Mouse (Mus musculus) liver, embryonic 15.5 days (tissue): Measurements from ENCODE around the gene Paqr8. TPM values are rescaled to one million over a fixed set of nuclear protein-coding genes. Genes with fewer than 3 reads are reported as not detected.
A peak's percentile ranks its signal among the peaks of the same experiment; 100 is the strongest.

ENCODE experiments used
- ATAC-seq: fragments of 200-750 bp; cut with Nextera tagmentation; 2 replicates; pipeline ENCODE4 v1.8.0; 2017; ENCODE audit warnings: moderate number of reproducible peaks, mild to moderate bottlenecking, moderate library complexity; ENCODE audit not compliant: insufficient read depth
- H3K27ac ChIP-seq: fragments of 300-500 bp; sonication (generic); replicated peaks from 2 replicates; pipeline ENCODE4 v1.5.1; 2015; ENCODE audit warnings: mild to moderate bottlenecking, inconsistent platforms
- H3K27me3 ChIP-seq: fragments of 300-500 bp; sonication (generic); 2 replicates; pipeline ENCODE4 v1.6.1; 2015; ENCODE audit warnings: mild to moderate bottlenecking, inconsistent platforms
- H3K36me3 ChIP-seq: fragments of 300-500 bp; sonication (generic); replicated peaks from 2 replicates; pipeline ENCODE4 v1.6.1; 2015; ENCODE audit warnings: moderate library complexity, mild to moderate bottlenecking, inconsistent platforms
- H3K4me1 ChIP-seq: fragments of 300-500 bp; sonication (generic); replicated peaks from 2 replicates; pipeline ENCODE4 v1.6.1; 2015; ENCODE audit warnings: inconsistent platforms
- H3K4me2 ChIP-seq: fragments of 300-500 bp; sonication (generic); 2 replicates; pipeline ENCODE4 v1.6.1; 2015; ENCODE audit warnings: moderate library complexity, mild to moderate bottlenecking, inconsistent platforms
- H3K4me3 ChIP-seq: fragments of 300-500 bp; sonication (generic); replicated peaks from 2 replicates; pipeline ENCODE4 v1.5.1; 2015; ENCODE audit warnings: mild to moderate bottlenecking, inconsistent platforms
- H3K9ac ChIP-seq: fragments of 300-500 bp; sonication (generic); 2 replicates; pipeline ENCODE4 v1.6.1; 2015; ENCODE audit warnings: moderate library complexity, mild to moderate bottlenecking, inconsistent platforms
- H3K9me3 ChIP-seq: fragments of 300-500 bp; sonication (generic); replicated peaks from 2 replicates; pipeline ENCODE4 v1.6.1; 2016; ENCODE audit warnings: inconsistent platforms
- WGBS: fragments of 180-500 bp; shearing (Covaris S2); methylation state at CpG from one replicate; pipeline ENCODE4 v1.1.7; 2015; ENCODE audit warnings: mixed read lengths; ENCODE audit not compliant: insufficient replicate concordance; 5-methylcytosine and 5-hydroxymethylcytosine counted together
- polyA plus RNA-seq: library from polyadenylated mRNA; unstranded; fragments of >200 nt; fragmentation: Nextera tagmentation; extraction: Ambion mirVana; gene quantifications from 2 replicates; pipeline ENCODE4 v1.2.1, GENCODE M21; 2015

The Paqr8 gene
- polyA plus RNA-seq, 1 experiment from 2014 or later, result 0.25 TPM

- no peak overlapping the region for H3K4me3 ChIP-seq
- no peak for ATAC-seq
These were observed 43.1 kb downstream of the Paqr8 start for GRCm38 (mm10) chr1:20933457-20933856.

GRCm38 (mm10) chr1:20935106-20935505 lies 44.7 kb downstream of the Paqr8 start:
- H3K9ac ChIP-seq, result no peak overlapping the region
- H3K27me3 ChIP-seq, result no peaks in the 10 kb centered on the region
- no peak overlapping the region for H3K4me3 ChIP-seq
- no peaks in the 10 kb centered on the region for H3K9me3 ChIP-seq
- 77% methylated on average over 22 of the region's 22 CpGs for WGBS
- no peak for ATAC-seq
- H3K4me1 ChIP-seq, result 0 out of 2 replicates have a peak, but pooled peaks cover 4% of the 10 kb centered on the region
- no peak overlapping the region for H3K4me2 ChIP-seq
- H3K36me3 ChIP-seq, result no peaks in the 10 kb centered on the region
- no peak overlapping the region for H3K27ac ChIP-seq

More at GRCm38 (mm10) chr1:20933457-20933856, 43.1 kb downstream of the Paqr8 start:
- H3K27ac ChIP-seq, result no peak overlapping the region
- 0 out of 2 replicates have a peak, but pooled peaks cover 4% of the 10 kb centered on the region for H3K4me1 ChIP-seq
- no peak overlapping the region for H3K9ac ChIP-seq
- no peaks in the 10 kb centered on the region for H3K9me3 ChIP-seq
- H3K4me2 ChIP-seq, result no peak overlapping the region
- H3K36me3 ChIP-seq, result no peaks in the 10 kb centered on the region
- H3K27me3 ChIP-seq, result no peaks in the 10 kb centered on the region
- 13% methylated on average over 7 of the region's 7 CpGs for WGBS

- no peaks in the 10 kb centered on the region for H3K4me1 ChIP-seq
- H3K4me3 ChIP-seq, result no peak overlapping the region
- H3K4me2 ChIP-seq, result no peak overlapping the region
- WGBS, result 22% methylated on average over 3 of the region's 3 CpGs
- no peak for ATAC-seq
- no peaks in the 10 kb centered on the region for H3K27me3 ChIP-seq
- H3K36me3 ChIP-seq, result no peaks in the 10 kb centered on the region
- no peak overlapping the region for H3K9ac ChIP-seq
- H3K9me3 ChIP-seq, result no peaks in the 10 kb centered on the region
- H3K27ac ChIP-seq, result no peak overlapping the region
These were observed 48.6 kb downstream of the Paqr8 start for GRCm38 (mm10) chr1:20939046-20939445.

DNA sequence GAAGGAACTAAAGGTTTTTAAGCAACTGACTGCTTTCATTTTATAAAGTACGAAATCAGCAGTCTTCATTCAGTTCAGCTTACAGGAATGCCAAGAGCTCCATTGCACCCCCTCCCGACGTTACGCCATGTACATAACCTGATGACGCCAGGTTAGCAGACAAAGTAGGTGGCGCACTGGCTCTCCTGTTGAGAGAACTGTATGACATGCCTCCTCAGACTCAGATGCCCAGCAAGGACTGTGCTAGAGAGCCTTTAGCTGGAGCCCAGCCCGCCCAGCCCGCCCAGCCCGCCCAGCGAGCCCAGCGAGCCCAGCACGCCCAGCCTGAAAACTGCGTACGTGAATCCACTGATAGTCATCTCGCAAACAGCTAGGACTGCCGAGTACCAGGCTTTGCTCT lies 49.7 kb downstream of the Paqr8 start:
- Histone ChIP-seq H3K27ac (no peak overlapping the region), H3K36me3 (no peaks in the 10 kb centered on the region), H3K4me3 (no peak overlapping the region), H3K9me3 (no peaks in the 10 kb centered on the region), H3K4me2 (peak overlapping the region; percentile 16; the same call in 1 of the 2 replicates), H3K4me1 (no peaks in the 10 kb centered on the region), H3K9ac (no peak overlapping the region), H3K27me3 (no peaks in the 10 kb centered on the region)
- WGBS, result 45% methylated on average over 16 of the region's 16 CpGs
- peak; percentile 63; the same call in 1 of the 2 replicates for ATAC-seq

DNA sequence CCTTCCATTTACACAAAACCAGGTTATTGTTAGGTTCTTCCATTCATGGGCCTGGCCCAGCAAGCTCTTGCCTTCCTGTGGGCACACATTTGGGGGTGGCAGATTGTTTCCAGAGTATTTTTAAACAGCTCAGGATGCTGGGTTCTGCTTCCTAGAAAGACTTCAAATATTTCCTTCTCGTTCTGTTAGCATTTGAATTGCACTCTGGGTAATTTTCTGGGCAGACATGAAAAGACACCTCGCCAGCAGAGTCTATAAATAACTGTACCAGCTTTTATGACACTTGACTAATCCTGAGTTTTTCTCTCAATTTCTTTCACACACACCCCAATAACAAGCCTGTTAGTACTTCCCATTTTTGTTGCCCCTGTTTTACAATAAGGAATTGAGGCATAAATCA lies 50.9 kb downstream of the Paqr8 start:
- Histone ChIP-seq H3K36me3 (no peaks in the 10 kb centered on the region), H3K27ac (no peak overlapping the region), H3K4me3 (no peak overlapping the region), H3K27me3 (no peaks in the 10 kb centered on the region), H3K9me3 (no peaks in the 10 kb centered on the region), H3K4me1 (no peaks in the 10 kb centered on the region), H3K9ac (no peak overlapping the region), H3K4me2 (no peak overlapping the region)
- no peak for ATAC-seq
- 32% methylated on average over 2 of the region's 2 CpGs for WGBS

GRCm38 (mm10) chr1:20941857-20942256 lies 51.5 kb downstream of the Paqr8 start:
- no peaks in the 10 kb centered on the region for H3K36me3 ChIP-seq
- H3K27me3 ChIP-seq, result no peaks in the 10 kb centered on the region
- no peak overlapping the region for H3K4me2 ChIP-seq
- no peaks in the 10 kb centered on the region for H3K4me1 ChIP-seq
- H3K9ac ChIP-seq, result no peak overlapping the region
- H3K9me3 ChIP-seq, result no peaks in the 10 kb centered on the region
- WGBS, result 66% methylated on average over 7 of the region's 7 CpGs
- no peak overlapping the region for H3K4me3 ChIP-seq
- H3K27ac ChIP-seq, result no peak overlapping the region
- ATAC-seq, result no peak

- H3K9me3 ChIP-seq, result no peaks in the 10 kb centered on the region
- no peaks in the 10 kb centered on the region for H3K36me3 ChIP-seq
- 92% methylated on average over 2 of the region's 2 CpGs for WGBS
- no peak for ATAC-seq
- no peaks in the 10 kb centered on the region for H3K27me3 ChIP-seq
- no peak overlapping the region for H3K4me2 ChIP-seq
- H3K4me1 ChIP-seq, result no peaks in the 10 kb centered on the region
- no peak overlapping the region for H3K27ac ChIP-seq
- H3K4me3 ChIP-seq, result no peak overlapping the region
- no peak overlapping the region for H3K9ac ChIP-seq
These were observed 52.6 kb downstream of the Paqr8 start for GRCm38 (mm10) chr1:20943016-20943415.

GRCm38 (mm10) chr1:20951300-20951763 lies 60.9 kb downstream of the Paqr8 start, which contains the start of gene Efhc1:
Efhc1 (plus strand) TSS chr1:20951626.
- peak; percentile 91 for ATAC-seq
- peaks cover 14% of the 10 kb centered on the region for H3K4me1 ChIP-seq
- H3K36me3 ChIP-seq, result no peaks in the 10 kb centered on the region
- H3K4me3 ChIP-seq, result peak within 1 kb of the TSS; percentile 59
- H3K4me2 ChIP-seq, result peak within 1 kb of the TSS; percentile 78
- H3K27me3 ChIP-seq, result no peaks in the 10 kb centered on the region
- H3K9me3 ChIP-seq, result no peaks in the 10 kb centered on the region
- 0 out of 2 replicates have a peak within 1 kb of the TSS, but pooled peaks have one; percentile 19 for H3K27ac ChIP-seq
- WGBS, result 2% methylated on average over 23 of the region's 23 CpGs
- H3K9ac ChIP-seq, result no peak within 1 kb of the TSS

GRCm38 (mm10) chr1:20951799-20952198 lies 61.4 kb downstream of the Paqr8 start:
- Histone ChIP-seq H3K27ac (no peak overlapping the region), H3K4me3 (peak overlapping the region; percentile 59), H3K9me3 (no peaks in the 10 kb centered on the region), H3K36me3 (no peaks in the 10 kb centered on the region), H3K27me3 (no peaks in the 10 kb centered on the region), H3K4me1 (peaks cover 14% of the 10 kb centered on the region), H3K4me2 (peak overlapping the region; percentile 78), H3K9ac (no peak overlapping the region)
- 13% methylated on average over 16 of the region's 16 CpGs for WGBS
- peak; percentile 23 for ATAC-seq

GRCm38 (mm10) chr1:20954876-20955275 lies 64.5 kb downstream of the Paqr8 start:
- 59% methylated on average over 3 of the region's 3 CpGs for WGBS
- H3K27ac ChIP-seq, result no peak overlapping the region
- no peak overlapping the region for H3K4me3 ChIP-seq
- H3K36me3 ChIP-seq, result no peaks in the 10 kb centered on the region
- no peak overlapping the region for H3K9ac ChIP-seq
- no peak overlapping the region for H3K4me2 ChIP-seq
- H3K4me1 ChIP-seq, result peaks cover 14% of the 10 kb centered on the region
- no peaks in the 10 kb centered on the region for H3K9me3 ChIP-seq
- no peaks in the 10 kb centered on the region for H3K27me3 ChIP-seq
- ATAC-seq, result no peak

DNA sequence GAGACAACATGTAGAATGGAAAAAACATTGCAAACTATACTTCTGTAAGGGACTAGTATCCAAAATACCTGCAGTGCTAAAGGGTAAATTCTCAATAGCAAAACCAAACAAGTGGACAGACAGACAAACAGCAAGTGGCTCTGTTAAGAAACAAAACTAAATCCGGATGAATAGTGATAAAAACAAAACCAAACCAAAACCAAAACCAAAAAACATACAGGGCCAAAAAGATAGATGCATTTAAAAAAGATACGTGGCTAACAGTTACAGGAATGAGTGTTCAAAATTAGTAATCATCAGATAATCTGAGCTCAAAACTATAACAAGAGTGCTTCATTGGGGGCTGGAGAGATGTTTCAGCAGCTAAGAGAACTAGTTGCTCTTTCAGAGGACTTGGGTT lies 79.2 kb downstream of the Paqr8 start:
- no peaks in the 10 kb centered on the region for H3K4me1 ChIP-seq
- ATAC-seq, result no peak
- H3K4me2 ChIP-seq, result no peak overlapping the region
- 48% methylated on average over 2 of the region's 2 CpGs for WGBS
- H3K4me3 ChIP-seq, result no peak overlapping the region
- no peaks in the 10 kb centered on the region for H3K36me3 ChIP-seq
- no peak overlapping the region for H3K9ac ChIP-seq
- H3K9me3 ChIP-seq, result no peaks in the 10 kb centered on the region
- no peak overlapping the region for H3K27ac ChIP-seq
- H3K27me3 ChIP-seq, result no peaks in the 10 kb centered on the region

DNA sequence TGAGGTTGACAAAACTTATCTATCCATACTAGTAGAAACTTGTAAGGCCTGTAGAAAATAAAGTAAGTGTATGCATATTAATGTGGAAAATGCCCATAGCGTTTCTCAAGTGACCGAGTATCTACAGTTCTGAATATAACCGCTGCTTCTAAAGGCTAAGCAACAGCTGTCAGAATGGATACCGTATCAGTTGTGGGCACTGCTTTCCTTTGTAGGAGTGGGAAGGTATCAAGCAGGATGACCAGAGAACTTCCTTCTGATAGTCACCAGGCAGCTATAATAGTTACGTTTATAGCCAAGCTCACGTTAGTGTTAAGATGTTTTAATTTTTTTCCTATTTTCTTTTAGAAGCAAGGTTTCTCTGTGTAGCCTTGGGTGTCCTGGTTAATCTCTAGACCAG lies 83.0 kb downstream of the Paqr8 start:
- no peak overlapping the region for H3K27ac ChIP-seq
- no peaks in the 10 kb centered on the region for H3K27me3 ChIP-seq
- H3K9ac ChIP-seq, result no peak overlapping the region
- WGBS, result 26% methylated on average over 6 of the region's 6 CpGs
- no peak for ATAC-seq
- no peaks in the 10 kb centered on the region for H3K4me1 ChIP-seq
- H3K9me3 ChIP-seq, result no peaks in the 10 kb centered on the region
- no peak overlapping the region for H3K4me2 ChIP-seq
- no peak overlapping the region for H3K4me3 ChIP-seq
- no peaks in the 10 kb centered on the region for H3K36me3 ChIP-seq
